Mouse (Mus musculus) heart, postnatal 0 days (tissue): ENCODE data around the gene Npr1.

ENCODE experiments used
- CTCF ChIP-seq: IDR thresholded peaks from 2 replicates; pipeline ENCODE4 v1.5.1; 2016; ENCODE audit warnings: antibody characterized with exemption, control low read depth, low read depth
- EP300 ChIP-seq: IDR thresholded peaks from 2 replicates; pipeline ENCODE4 v1.6.1; 2016; ENCODE audit warnings: antibody characterized with exemption, low read depth

DNA sequence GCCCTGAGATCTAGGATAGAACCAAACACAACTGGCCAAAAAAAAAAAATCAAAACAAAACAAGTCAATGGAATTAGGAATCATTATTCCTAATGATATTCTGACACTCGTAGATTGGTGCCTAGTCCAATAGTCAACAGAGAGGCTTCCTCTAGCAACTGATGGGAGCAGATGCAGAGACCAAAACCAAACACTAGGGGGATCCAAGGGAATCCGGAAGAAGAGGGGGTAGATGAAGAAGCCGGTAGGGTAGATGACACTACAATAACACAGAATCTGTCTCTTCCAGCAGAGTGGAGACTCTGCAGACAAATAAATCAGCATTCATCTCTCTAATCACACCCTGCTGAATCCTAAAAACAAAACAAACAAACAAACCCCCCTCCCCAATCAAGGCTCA, 6.5 kb upstream of the Npr1 start:
- TF ChIP-seq CTCF (peak; percentile 60), EP300 (no peak)
